Mouse (Mus musculus): ENCODE measurements around the gene Ccdc17. TPM values are rescaled to one million over a fixed set of nuclear protein-coding genes. Genes with fewer than 3 reads are reported as not detected.

Gene Ccdc17
- polyA plus RNA-seq, 1 experiment from 2014 or later, result 2.4 TPM

DNA sequence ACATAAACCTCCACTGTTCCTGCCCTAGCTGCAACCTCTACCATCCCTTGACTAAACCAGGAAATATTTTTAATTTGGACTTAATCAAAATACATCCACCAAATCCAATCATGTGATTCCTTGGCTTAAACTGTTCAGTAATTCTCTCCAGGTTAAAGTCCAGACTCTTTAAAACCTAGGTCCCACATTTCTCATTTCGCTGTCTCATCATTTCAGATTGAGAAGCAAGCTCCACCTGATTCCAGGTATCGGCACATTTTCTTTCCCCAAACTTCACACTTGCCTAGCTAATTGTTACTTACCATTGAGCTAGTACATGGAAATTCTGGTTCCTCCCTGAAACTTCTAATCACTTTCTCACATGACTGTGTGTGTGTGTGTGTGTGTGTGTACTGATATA is 53.0 kb downstream of the Ccdc17 start:
- 96% methylated on average over 2 of the region's 2 CpGs for WGBS
- Histone ChIP-seq H3K4me2 (peak overlapping the region; percentile 66), H3K9me3 (no peaks in the 10 kb centered on the region), H3K4me1 (replicated peaks) (peaks cover 26% of the 10 kb centered on the region), H3K9ac (replicated peaks) (no peak overlapping the region), H3K27ac (no peak overlapping the region), H3K27me3 (no peaks in the 10 kb centered on the region), H3K36me3 (peaks cover 50% of the 10 kb centered on the region), H3K4me3 (replicated peaks) (peak overlapping the region; percentile 75)
- no peak for ATAC-seq (ENCODE audit: insufficient number of reproducible peaks, insufficient read depth, low FRiP score, low TSS enrichment, low read depth)

Other genes starting within 250 kb of the Ccdc17 start
- 21.1 and 22.0 TPM in 2 replicates for gene Mast2, start 132.5 kb upstream of the Ccdc17 start, polyA plus RNA-seq (2016; fragmentation: Nextera tagmentation; extraction: Ambion mirVana)
- 19.0 and 19.2 TPM in 2 replicates for gene Ipp, start 89.1 kb upstream of the Ccdc17 start, polyA plus RNA-seq (2016; fragmentation: Nextera tagmentation; extraction: Ambion mirVana)
- gene Tmem69, start 40.7 kb upstream of the Ccdc17 start, polyA plus RNA-seq (2016; fragmentation: Nextera tagmentation; extraction: Ambion mirVana), result 20.5 and 23.6 TPM in 2 replicates
- 33.3 and 35.7 TPM in 2 replicates for gene Gpbp1l1, start 39.0 kb upstream of the Ccdc17 start, polyA plus RNA-seq (2016; fragmentation: Nextera tagmentation; extraction: Ambion mirVana)
- 322 and 325 TPM in 2 replicates for gene Nasp, start 31.3 kb downstream of the Ccdc17 start, polyA plus RNA-seq (2016; fragmentation: Nextera tagmentation; extraction: Ambion mirVana)
- gene Akr1a1, start 55.0 kb downstream of the Ccdc17 start, polyA plus RNA-seq (2016; fragmentation: Nextera tagmentation; extraction: Ambion mirVana), result 634 and 637 TPM in 2 replicates
- gene Prdx1, start 88.9 kb downstream of the Ccdc17 start, polyA plus RNA-seq (2016; fragmentation: Nextera tagmentation; extraction: Ambion mirVana), result 1,153 and 1,285 TPM in 2 replicates
- 25.2 and 27.9 TPM in 2 replicates for gene Mmachc, start 111.8 kb downstream of the Ccdc17 start, polyA plus RNA-seq (2016; fragmentation: Nextera tagmentation; extraction: Ambion mirVana)
- 27.1 and 27.5 TPM in 2 replicates for gene Ccdc163, start 111.9 kb downstream of the Ccdc17 start, polyA plus RNA-seq (2016; fragmentation: Nextera tagmentation; extraction: Ambion mirVana)
- gene Tesk2, start 124.3 kb downstream of the Ccdc17 start, polyA plus RNA-seq (2016; fragmentation: Nextera tagmentation; extraction: Ambion mirVana), result 13.2 and 13.5 TPM in 2 replicates
- gene Toe1, start 211.0 kb downstream of the Ccdc17 start, polyA plus RNA-seq (2016; fragmentation: Nextera tagmentation; extraction: Ambion mirVana), result 39.1 and 40.8 TPM in 2 replicates
- gene Mutyh, start 211.1 kb downstream of the Ccdc17 start, polyA plus RNA-seq (2016; fragmentation: Nextera tagmentation; extraction: Ambion mirVana), result 22.1 and 23.5 TPM in 2 replicates
- gene Hpdl, start 225.1 kb downstream of the Ccdc17 start, polyA plus RNA-seq (2016; fragmentation: Nextera tagmentation; extraction: Ambion mirVana), result 1.5 and 2.0 TPM in 2 replicates

All from limb, embryonic 12.5 days (tissue).